Mouse (Mus musculus) brain, adult 2 months (tissue): ENCODE data around the gene Cant1.
A peak's percentile ranks its signal among the peaks of the same experiment; 100 is the strongest.
"Not testable (repeated sequence)": the region's sequence is repeated elsewhere in the genome, so short reads cannot be mapped to it uniquely, and the experiment has no call there.

ENCODE experiments used
- DNase-seq: peaks from one replicate; pipeline ENCODE4 v3.0.0; 2011; ENCODE audit warnings: low read depth, low spot score

Cant1 gene

DNA sequence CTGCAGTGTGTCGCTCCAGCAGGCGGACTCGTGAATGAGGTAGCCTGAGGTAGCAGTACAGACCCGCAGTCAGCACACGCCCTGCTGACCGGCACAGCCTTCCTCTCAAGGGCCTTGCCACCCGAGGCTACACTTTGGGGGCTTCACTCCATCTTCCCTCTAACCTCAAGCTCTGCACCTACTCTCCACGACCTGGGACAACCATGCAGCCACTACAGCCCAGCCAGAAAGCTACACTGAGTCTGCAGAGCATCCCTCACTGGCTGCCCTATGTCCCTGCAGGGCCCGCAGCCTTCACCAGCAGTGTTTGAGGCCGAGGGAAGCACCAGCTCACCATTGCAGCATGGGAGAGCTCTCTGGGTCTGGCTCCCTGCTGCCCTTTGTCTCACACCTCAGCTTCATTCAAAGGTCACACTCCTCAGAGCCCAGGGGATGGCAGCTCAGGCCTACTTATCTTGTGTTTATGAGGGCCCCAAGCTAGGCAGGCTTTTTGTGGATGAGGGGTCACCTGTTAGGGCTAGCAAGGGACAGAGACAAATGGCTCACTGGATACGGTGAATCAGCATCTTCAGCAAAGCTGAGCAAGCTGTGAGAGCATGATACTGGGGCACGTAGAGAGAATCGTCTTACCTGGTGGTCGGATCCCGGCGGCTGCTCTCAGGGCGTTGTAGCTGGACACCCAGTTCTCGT is 10.7 kb downstream of the Cant1 start:
- no peak for DNase-seq

DNA sequence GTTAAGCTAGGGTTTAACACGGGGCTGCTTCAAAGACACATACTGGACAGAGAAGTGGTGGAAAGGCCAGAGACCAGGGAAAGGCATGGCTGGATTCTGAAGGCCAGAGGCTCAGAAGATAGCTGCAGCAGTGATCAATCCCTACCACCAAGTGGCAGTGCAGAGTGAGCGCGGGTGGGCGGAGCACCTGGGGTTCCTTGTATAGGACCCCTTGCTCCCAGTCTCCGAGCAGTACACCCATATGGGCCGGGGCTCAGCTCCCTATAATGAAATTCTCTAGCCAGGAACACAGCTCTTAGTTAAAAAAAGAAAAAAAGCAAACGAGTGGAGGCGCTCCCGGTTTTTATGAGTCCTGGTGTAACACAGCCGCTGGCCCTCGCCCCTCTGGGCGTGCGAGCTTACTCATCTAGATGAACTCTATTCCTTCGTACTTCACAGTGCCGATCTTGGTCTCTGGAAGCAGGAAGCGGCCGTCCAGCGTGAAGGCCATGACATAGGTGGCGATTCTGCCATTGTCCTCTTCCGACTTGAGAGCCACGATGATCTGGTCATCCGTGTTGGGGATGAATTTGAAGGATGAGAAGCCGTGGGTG is 11.5 kb downstream of the Cant1 start:
- DNase-seq = no peak

DNA sequence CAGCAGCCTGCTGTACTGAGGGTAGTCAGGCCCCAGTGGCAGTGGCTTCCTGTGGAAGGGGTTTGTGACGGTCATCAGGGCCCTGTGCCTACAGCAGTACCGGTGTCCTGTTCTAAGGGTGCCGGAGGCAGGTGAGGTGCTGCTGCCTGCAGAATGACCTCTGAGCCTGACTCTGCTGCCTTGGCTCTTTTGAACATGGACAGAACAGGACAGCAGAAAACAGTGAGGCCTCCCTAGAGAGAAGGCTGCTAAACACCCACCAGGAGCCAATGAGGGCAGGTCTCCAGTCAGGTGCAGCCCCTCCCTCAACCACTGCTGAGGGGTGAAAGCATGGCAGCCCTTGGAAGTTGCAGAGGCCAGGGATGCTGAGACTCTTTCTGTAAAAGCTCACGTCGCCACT is 12.4 kb downstream of the Cant1 start:
- no peak for DNase-seq

DNA sequence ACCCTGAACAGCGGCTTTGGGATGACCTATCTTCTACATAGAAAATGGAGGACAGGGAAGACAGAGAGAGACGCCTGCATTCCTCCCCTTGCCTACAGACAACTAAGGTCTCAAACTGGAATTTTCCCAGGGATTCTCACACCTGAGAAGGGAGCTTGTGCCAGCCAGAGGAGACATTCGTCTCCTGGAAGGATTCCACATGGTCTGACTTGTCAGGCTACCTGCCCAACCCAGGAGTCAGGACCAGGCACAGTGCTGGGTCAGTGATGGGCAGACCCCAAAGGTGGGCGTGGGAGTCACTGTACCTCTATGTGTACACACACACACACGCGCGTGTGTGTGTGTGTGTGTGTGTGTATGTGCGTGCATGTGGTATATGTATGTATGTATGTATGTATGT is 13.6 kb downstream of the Cant1 start:
- DNase-seq = no peak

DNA sequence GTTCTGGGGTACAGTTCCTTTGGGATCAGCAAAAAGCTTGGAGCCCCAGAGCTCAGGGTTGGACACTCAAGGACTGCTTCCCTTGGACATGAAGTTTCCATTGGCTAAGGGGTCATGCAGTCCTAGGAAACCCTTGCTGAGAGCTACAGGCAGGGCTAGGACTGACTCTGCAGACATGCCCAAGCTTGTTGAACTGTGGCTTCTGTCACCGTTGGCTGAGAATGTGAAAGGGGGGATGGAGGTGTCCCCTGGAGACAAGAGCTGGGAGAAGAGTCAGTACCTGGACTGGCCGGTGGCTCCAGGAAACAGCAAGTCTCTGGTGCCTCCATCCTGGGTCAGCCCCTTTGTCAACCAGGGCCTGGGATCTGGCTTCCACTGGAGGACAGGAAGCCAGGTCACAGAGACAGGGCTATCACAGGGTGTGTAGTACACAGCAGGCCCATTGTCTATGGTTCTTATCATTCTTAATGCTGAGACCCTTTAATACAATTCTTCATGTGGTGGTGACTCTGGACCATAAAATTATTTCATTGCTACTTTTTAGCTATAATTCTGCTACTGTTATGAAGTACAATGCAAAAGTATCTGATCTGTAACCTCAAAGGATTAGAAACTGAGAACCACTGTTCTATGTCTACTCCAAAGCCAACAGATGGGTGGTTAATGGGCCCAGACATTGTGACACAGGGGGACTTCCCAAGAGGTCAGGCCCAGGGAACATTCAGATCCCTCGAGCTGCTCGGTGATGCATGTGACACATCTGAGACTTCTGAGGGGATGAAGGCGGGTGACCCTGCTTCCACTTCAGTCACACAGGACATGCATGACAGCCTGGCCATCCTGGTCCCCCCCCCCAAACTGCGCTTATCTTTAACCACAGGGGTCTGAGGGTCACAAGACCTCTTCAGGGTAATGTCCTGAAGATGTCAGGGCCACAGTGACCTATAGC is 14.7 kb downstream of the Cant1 start:
- no peak for DNase-seq

DNA sequence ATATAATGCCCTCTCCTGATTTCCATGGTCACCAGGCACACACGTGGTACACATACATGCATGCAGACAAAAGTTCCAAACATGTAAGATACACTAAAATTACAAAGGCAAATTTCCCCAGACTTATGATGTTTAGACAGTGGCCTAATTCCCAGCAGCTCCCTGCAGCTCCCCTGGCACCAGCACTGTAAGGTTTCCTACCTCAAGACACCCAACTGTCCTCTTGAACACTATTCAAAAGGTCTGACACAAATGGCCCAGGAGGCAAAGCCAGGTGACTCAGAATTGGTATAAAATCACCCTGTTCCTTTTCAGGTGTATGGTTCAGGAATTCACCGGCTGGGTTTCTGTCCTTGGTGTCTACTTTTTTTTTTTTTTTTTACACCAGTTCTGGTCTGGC is 15.7 kb downstream of the Cant1 start:
- peak; percentile 53 for DNase-seq

DNA sequence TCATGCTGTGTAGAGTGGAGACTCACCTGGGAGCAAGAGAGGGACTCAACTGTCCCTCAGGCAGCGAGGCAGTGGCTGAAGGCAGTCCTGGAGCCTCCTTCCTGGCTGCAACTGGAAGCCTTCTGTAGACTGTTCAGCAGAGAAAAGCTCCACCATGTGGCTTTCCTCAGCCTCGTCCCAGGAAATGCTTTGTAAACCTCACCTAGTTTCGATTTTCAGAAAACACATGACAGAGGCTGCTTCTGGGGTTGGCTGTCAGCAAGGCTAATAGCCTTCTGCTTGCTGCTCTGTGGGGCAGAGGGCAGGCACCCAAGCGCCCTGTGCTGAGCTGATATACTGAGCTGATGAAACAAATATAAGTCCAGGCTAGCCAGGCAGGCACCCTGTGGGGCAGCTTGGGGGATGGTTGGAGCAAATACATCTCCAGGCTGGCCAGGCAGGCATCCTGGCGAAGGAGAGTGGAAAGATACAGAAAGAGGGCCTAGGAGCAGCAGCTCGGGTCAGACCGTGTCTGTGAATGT is 17.1 kb downstream of the Cant1 start, which contains the start of gene Lgals3bp:
TSS of gene Lgals3bp (minus strand) at position 333 of the 521 bp plus-strand sequence.
- peak; percentile 94 for DNase-seq

DNA sequence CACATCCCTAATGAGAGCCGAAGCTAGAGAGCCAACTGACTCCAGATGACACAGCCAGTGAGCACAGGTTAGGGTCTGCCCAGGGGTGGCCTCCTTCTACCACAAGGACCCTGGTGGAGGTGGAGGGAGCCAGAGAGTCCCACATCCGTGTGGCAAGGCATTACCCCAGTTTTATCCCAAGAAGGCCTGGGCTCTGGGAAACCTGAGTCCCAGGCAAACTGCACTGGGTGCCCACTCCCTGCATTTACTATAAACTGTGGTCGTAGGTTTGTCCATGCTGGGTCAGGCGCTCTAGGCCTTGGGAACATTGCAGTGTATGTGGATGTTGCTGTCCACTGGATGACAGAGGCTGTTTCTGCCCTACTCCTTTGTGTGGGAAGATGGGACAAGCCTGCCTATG is 17.7 kb downstream of the Cant1 start:
- DNase-seq = no peak

DNA sequence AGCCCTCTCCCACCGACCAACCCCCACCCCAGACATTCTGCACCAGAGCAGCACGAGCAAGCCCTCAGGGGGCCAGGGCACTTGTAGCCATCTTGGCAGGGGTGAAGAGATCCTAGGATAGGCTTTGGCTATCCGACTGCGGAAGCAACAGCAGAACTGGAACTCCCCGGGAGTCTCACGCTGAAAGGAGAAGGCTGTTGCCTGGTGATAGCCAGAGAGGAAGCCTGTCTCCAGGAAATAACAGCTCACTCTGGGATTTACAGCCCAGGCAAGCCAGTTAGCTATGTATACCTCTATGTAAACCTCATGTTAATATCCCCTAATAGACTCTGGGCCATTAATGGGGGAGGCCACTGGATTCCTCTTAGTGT is 18.3 kb downstream of the Cant1 start:
- DNase-seq = peak; percentile 38

DNA sequence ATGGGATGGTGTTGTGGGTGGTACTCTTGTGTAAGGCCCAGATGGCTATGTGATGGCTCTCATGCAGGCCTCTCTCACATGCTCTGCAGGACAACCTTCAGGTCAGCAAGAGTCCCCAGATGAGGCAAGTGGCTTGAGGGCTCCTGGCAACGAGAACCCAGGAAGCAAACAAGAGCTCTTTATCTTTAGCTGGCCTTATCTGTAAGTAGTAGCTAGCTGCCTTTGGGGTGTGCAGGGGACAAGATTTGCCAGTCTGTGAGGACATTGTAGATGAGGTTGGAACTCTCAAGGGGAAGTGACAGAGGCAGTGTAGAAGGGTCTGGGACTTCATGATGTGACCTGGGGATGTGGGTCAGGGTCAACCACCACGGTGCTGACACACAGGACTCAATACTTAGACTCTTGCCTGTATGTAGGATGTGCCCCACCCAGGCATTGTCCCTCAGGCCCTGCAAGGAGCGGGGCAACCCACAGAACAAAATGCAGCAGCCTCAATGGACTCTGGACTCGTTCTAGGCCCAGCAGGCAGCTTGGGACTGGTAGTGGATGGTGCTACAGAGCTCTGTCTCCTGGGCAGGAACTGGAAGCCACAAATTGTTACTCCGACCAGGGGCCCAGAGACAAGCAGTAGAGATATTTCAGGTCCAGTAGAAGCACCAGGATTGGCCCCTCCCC is 18.9 kb downstream of the Cant1 start:
- DNase-seq = no peak

DNA sequence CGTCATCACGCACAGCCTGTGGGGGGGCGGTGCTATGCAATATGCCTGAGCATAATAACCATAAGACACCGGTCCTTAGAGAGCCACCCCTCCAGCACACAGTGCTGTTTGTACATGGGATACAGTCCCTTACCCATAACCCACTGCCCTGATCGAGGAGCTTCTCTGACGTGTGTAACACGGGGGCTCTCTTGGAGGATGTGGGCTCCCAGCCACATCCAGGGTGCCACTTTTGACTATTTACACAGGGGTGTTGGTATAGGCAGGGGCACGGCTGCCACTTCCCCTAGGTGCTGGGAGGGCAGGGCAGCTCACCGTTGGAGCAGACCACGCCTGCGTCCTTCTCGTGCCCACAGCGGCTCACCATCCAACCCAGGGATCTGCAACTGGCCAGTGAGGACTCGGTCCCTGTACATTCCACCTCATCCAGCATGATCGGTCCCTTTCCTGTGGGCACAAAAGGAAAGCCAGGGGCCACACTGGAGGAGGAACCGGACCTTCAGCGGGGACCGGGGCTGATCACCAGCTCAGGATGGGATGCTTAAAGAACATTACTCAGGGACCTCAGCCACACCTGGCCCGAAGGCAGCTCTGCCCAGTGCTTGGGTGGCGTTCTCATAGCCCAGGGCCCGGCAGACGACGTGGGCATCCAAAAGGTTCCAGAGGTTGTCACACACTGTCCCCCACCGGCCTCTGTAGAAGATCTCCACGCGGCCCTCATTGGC is 20.9 kb downstream of the Cant1 start:
- DNase-seq = no peak

DNA sequence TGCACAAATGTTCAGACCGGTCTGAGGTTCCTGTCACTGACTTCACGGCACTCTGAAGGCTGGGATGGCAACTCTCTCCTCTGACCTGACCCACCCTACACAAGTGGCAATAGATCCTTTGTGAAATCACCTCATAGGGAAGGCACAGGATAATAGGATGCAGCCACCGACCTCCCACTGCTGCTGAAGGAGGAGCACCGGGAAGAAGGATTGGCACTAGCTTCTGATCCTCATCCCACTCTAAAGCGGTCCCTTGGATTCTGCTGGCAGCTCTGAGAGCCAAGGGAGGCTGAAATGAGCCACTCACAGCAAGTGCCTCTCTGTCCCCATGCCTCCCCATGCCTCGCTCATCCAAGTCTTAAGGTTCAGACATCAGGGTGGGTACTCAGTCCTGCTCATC is 24.3 kb downstream of the Cant1 start:
- peak; percentile 30 for DNase-seq

DNA sequence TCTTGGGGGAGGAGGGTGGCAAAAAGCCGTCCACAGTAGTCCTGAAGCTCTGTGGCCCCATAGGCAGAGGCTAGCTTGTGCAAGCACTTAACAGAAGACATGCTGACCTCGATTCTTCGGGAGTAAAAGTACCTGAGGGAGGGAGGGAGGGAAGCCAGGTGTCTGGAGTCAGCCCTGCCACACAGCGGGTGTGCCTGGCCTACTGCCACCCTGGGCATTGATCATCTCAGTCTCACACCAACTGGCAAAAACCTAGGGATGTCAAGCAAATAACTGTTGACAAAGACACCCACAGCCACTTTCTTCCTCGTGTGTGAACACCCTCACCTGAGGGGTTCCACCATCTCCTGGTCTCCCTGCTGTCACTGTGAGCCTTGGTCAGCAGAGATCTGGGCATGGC is 24.9 kb downstream of the Cant1 start:
- no peak for DNase-seq

DNA sequence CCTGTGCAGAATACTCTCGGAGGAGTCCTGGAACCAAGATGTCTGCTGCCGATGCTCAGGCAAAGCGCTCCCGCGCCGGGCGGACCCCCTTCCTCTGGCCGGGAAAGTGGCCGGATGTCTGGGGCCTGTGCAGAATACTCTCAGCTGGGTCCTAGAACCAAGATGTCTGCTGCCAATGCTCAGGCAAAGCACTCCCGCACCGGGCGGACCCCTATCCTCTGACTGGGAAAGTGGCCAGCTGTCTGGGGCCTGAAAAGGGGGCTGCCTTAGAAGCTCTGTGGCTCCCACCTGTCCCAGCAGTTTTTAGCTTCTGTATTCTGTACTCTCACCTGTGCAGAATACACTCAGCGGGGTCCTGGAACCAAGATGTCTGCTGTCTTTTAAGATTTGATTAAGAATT is 31.1 kb downstream of the Cant1 start:
- not testable (repeated sequence) for DNase-seq

DNA sequence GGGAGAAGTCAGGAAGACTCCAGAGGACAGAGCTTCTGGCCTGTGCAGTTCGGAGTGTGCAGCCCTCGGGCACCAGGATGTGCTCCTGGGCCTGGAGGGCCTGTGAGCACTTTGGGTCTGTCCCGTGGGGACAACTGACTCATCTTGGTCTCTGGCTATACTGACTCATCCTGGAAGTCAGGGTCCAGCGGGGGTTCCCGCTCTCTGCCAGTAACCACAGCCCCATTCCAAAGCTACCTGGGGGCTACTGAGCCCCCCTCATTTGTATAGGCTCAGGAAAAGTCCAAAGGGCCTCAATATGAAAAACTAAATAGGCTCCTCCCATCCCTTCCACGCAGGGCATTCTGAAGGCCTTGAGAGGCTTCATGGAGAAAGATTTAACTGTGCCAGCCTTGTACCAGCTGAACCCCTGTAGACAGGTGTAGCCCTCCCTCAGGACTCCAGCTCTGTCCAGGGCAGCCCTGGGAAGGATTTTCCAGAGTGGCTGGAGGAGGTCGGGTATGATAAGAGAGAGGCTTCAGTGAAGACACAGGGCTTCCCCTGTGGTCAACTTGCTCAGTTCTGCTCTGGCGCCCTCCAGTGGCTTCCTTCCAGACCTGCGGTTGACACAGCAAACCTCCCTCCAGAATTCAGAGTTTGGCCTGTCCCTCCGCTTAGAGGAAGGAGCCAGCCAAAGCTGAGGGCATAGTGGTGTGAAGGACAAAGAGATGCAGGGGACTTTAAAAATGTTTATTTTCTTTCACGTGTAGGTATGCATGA is 39.5 kb downstream of the Cant1 start:
- peak; percentile 90 for DNase-seq

DNA sequence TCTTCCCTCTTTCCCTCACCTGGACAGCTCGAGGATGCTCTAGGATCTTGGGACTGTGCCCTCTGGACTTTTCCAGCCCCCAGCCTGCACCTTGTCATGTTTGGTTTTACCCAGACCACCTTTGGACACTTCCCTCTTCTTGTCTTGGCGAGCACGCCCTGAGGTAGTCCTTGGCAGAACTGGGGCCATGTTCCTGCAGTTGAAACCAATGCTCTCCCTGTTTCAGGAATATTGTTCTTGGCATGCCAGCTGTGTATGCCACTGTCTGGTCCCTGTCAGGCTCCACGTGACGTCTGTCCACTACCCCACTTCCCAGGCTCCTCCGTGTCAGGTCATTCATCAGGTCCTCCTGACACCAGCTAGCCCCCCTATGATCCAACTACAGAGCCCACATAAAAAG is 40.2 kb downstream of the Cant1 start:
- DNase-seq = no peak

DNA sequence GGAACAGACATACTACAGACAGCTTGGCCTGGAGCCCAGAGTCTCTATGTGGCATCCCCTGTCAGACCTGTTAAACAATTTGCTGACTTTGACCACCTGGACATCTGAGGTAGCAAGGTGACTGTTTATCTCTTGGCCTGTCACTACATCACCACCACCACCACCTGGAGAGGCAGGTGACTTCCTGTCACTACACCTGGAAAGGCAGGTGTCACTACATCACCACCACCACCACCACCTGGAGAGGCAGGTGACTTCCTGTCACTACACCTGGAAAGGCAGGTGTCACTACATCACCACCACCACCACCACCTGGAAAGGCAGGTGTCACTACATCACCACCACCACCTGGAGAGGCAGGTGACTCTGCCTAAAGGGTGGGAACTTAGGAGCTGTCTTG is 42.6 kb downstream of the Cant1 start:
- not testable (repeated sequence) for DNase-seq

DNA sequence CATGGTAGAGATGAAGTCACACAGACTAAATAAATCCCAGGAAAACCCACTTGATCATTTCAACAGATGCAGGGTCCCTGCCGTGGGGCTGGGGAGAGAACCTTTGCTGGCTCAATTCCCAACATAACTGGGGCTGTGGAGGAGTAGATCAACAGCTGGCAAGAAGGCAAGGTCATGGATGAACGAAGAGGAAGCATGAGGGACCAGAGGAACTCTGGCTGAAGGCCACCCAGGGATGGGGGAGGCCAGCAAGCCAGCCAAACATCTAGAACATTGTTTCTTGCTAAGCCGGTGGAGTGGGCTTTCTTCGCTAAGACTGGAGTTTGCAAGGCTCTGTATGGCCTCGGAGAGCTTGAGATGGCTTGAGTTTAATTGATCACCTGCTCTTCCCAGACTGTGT is 43.0 kb downstream of the Cant1 start:
- DNase-seq = no peak

DNA sequence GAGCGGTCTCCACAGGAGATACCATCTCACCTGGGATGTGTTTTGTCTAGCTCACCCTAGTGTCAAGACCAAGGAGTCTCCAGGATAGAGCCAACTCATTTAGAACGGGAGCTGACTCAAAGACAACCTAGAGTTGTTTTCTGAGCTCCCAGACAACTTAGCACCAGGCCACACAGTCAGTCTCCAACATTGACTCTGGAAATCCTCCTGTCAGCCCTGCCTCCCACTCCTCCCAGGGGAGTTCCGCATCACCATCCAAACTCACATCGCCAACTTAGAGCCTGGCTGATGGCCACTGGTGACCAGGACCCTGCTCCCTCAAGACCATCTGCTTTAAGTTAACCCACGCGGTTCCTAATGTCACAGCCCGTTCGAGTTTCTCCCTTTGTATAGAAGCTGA is 43.4 kb downstream of the Cant1 start:
- DNase-seq = no peak

DNA sequence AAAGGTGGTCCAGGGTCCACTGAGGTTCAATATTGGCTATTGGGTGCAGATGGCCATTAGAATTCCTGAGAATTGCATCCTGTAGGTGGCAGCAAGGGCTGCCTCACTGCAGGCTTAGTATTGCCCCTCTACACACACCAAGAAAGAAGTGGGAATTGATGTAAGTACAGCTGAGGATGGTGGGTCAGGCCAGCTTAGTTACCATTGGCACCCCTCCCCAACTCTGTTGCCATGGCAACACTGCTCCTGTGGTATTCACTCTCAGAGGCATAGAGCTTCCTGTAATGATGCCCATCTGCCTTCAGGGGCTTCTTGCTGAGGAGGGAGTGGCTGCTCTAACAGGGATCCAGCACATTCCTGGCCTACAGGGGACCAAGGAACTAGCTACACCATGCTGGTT is 43.9 kb downstream of the Cant1 start:
- DNase-seq = no peak
